Mouse (Mus musculus) liver, embryonic 13.5 days (tissue): ENCODE measurements at regions not wholly inside any gene's neighbourhood (a gene's known extent, or its start where the extent isn't known, plus 50 kb on each side); places are given as distances from the start of the nearest gene placed in this dataset.

Source experiments
- ATAC-seq: fragments of 200-750 bp; cut with Nextera tagmentation; 2 replicates; pipeline ENCODE4 v1.8.0; 2017; ENCODE audit warnings: low read depth, mild to moderate bottlenecking, moderate number of reproducible peaks, moderate library complexity
- DNase-seq: peaks from one replicate; pipeline ENCODE4 v3.0.0; 2022
- H3K27ac ChIP-seq: fragments of 300-500 bp; sonication (generic); 2 replicates; pipeline ENCODE4 v1.5.1; 2015; ENCODE audit warnings: moderate library complexity, mild to moderate bottlenecking, inconsistent platforms
- H3K27me3 ChIP-seq: fragments of 300-500 bp; sonication (generic); 2 replicates; pipeline ENCODE4 v1.6.1; 2015; ENCODE audit warnings: mild to moderate bottlenecking, inconsistent platforms
- H3K36me3 ChIP-seq: fragments of 300-500 bp; sonication (generic); 2 replicates; pipeline ENCODE4 v1.6.1; 2015; ENCODE audit warnings: mild to moderate bottlenecking, inconsistent platforms
- H3K4me1 ChIP-seq: fragments of 300-500 bp; sonication (generic); replicated peaks from 2 replicates; pipeline ENCODE4 v1.6.1; 2015; ENCODE audit warnings: inconsistent platforms
- H3K4me2 ChIP-seq: fragments of 300-500 bp; sonication (generic); 2 replicates; pipeline ENCODE4 v1.6.1; 2015; ENCODE audit warnings: inconsistent platforms, mild to moderate bottlenecking, moderate library complexity
- H3K4me3 ChIP-seq: fragments of 300-500 bp; sonication (generic); replicated peaks from 2 replicates; pipeline ENCODE4 v1.5.1; 2015; ENCODE audit warnings: mild to moderate bottlenecking, inconsistent platforms
- H3K9ac ChIP-seq: fragments of 300-500 bp; sonication (generic); 2 replicates; pipeline ENCODE4 v1.6.1; 2015; ENCODE audit warnings: mild to moderate bottlenecking, inconsistent platforms
- H3K9me3 ChIP-seq: fragments of 300-500 bp; sonication (generic); replicated peaks from 2 replicates; pipeline ENCODE4 v1.6.1; 2016; ENCODE audit warnings: inconsistent platforms
- WGBS: fragments of 180-500 bp; shearing (Covaris S2); methylation state at CpG from one replicate; pipeline ENCODE4 v1.1.7; 2015; ENCODE audit not compliant: insufficient replicate concordance; 5-methylcytosine and 5-hydroxymethylcytosine counted together

- no peak overlapping the region for H3K27ac ChIP-seq
- no peak overlapping the region for H3K4me3 ChIP-seq
- H3K4me2 ChIP-seq: no peak overlapping the region
- DNase-seq (no peak), ATAC-seq (no peak)
- H3K4me1 ChIP-seq: no peaks in the 10 kb centered on the region
- no peaks in the 10 kb centered on the region for H3K27me3 ChIP-seq
- H3K9me3 ChIP-seq: no peaks in the 10 kb centered on the region
- WGBS: 61% methylated on average over 2 of the region's 2 CpGs
- H3K36me3 ChIP-seq: no peaks in the 10 kb centered on the region
- H3K9ac ChIP-seq: no peak overlapping the region
Observed at GRCm38 (mm10) chr2:173397846-173398331, 121.6 kb upstream of the Pmepa1 start.

GRCm38 (mm10) chr2:173405629-173406028 lies 116.8 kb upstream of the 1700021F07Rik start:
- WGBS: 82% methylated on average over 12 of the region's 12 CpGs
- Histone ChIP-seq H3K9ac (no peak overlapping the region), H3K4me2 (no peak overlapping the region), H3K27me3 (no peaks in the 10 kb centered on the region), H3K4me1 (0 out of 2 replicates have a peak, but pooled peaks cover 3% of the 10 kb centered on the region), H3K4me3 (no peak overlapping the region), H3K27ac (no peak overlapping the region), H3K36me3 (no peaks in the 10 kb centered on the region), H3K9me3 (no peaks in the 10 kb centered on the region)
- no peak for ATAC-seq
- DNase-seq: no peak

- ATAC-seq: no peak
- Histone ChIP-seq H3K4me3 (no peak overlapping the region), H3K27ac (no peak overlapping the region), H3K9ac (no peak overlapping the region), H3K36me3 (no peaks in the 10 kb centered on the region), H3K4me1 (0 out of 2 replicates have a peak, but pooled peaks cover 3% of the 10 kb centered on the region), H3K4me2 (no peak overlapping the region), H3K9me3 (no peaks in the 10 kb centered on the region), H3K27me3 (no peaks in the 10 kb centered on the region)
- 70% methylated on average over 13 of the region's 13 CpGs for WGBS
- DNase-seq: no peak
Observed at GRCm38 (mm10) chr2:173406344-173407094, 115.9 kb upstream of the 1700021F07Rik start.

GRCm38 (mm10) chr2:173407133-173407532 lies 115.3 kb upstream of the 1700021F07Rik start:
- DNase-seq (no peak), ATAC-seq (no peak)
- Histone ChIP-seq H3K9ac (no peak overlapping the region), H3K4me3 (no peak overlapping the region), H3K27me3 (no peaks in the 10 kb centered on the region), H3K4me1 (0 out of 2 replicates have a peak, but pooled peaks cover 3% of the 10 kb centered on the region), H3K4me2 (no peak overlapping the region), H3K9me3 (no peaks in the 10 kb centered on the region), H3K27ac (no peak overlapping the region), H3K36me3 (no peaks in the 10 kb centered on the region)
- 66% methylated on average over 3 of the region's 3 CpGs for WGBS

GRCm38 (mm10) chr2:173408681-173409081 lies 113.7 kb upstream of the 1700021F07Rik start:
- ATAC-seq: peak; percentile 54
- no peak overlapping the region for H3K9ac ChIP-seq
- no peak overlapping the region for H3K4me3 ChIP-seq
- no peak overlapping the region; the same call in 1 of the 2 replicates for H3K27ac ChIP-seq
- H3K4me1 ChIP-seq: 0 out of 2 replicates have a peak, but pooled peaks cover 3% of the 10 kb centered on the region
- no peaks in the 10 kb centered on the region for H3K36me3 ChIP-seq
- 11% methylated on average over 5 of the region's 5 CpGs for WGBS
- H3K4me2 ChIP-seq: no peak overlapping the region
- no peak for DNase-seq
- H3K27me3 ChIP-seq: no peaks in the 10 kb centered on the region
- no peaks in the 10 kb centered on the region for H3K9me3 ChIP-seq

GRCm38 (mm10) chr2:173409433-173409832 lies 113.0 kb upstream of the 1700021F07Rik start:
- Histone ChIP-seq H3K4me2 (no peak overlapping the region), H3K27me3 (no peaks in the 10 kb centered on the region), H3K4me3 (no peak overlapping the region), H3K4me1 (0 out of 2 replicates have a peak, but pooled peaks cover 3% of the 10 kb centered on the region), H3K9ac (no peak overlapping the region), H3K27ac (peak overlapping the region; percentile 37), H3K36me3 (no peaks in the 10 kb centered on the region), H3K9me3 (no peaks in the 10 kb centered on the region)
- no peak for ATAC-seq
- no peak for DNase-seq
- 20% methylated on average over 16 of the region's 16 CpGs for WGBS

- ATAC-seq: no peak
- Histone ChIP-seq H3K9me3 (no peaks in the 10 kb centered on the region), H3K27ac (no peak overlapping the region), H3K4me2 (no peak overlapping the region), H3K27me3 (no peaks in the 10 kb centered on the region), H3K4me1 (0 out of 2 replicates have a peak, but pooled peaks cover 3% of the 10 kb centered on the region), H3K9ac (no peak overlapping the region), H3K4me3 (no peak overlapping the region), H3K36me3 (no peaks in the 10 kb centered on the region)
- 70% methylated on average over 18 of the region's 18 CpGs for WGBS
- DNase-seq: no peak
Observed at GRCm38 (mm10) chr2:173413906-173414656, 108.3 kb upstream of the 1700021F07Rik start.

- H3K9ac ChIP-seq: no peak overlapping the region
- no peaks in the 10 kb centered on the region for H3K36me3 ChIP-seq
- ATAC-seq: no peak
- no peak overlapping the region for H3K27ac ChIP-seq
- no peak overlapping the region for H3K4me3 ChIP-seq
- H3K4me1 ChIP-seq: no peaks in the 10 kb centered on the region
- 55% methylated on average over 7 of the region's 7 CpGs for WGBS
- no peak for DNase-seq
- no peaks in the 10 kb centered on the region for H3K27me3 ChIP-seq
- H3K4me2 ChIP-seq: no peak overlapping the region
- H3K9me3 ChIP-seq: no peaks in the 10 kb centered on the region
Observed at GRCm38 (mm10) chr2:173415429-173415828, 107.0 kb upstream of the 1700021F07Rik start.

- H3K27ac ChIP-seq: no peak overlapping the region
- no peak for DNase-seq
- no peaks in the 10 kb centered on the region for H3K27me3 ChIP-seq
- ATAC-seq: no peak
- 67% methylated on average over 1 of the region's 1 CpGs for WGBS
- no peaks in the 10 kb centered on the region for H3K36me3 ChIP-seq
- no peaks in the 10 kb centered on the region for H3K9me3 ChIP-seq
- H3K4me2 ChIP-seq: no peak overlapping the region
- no peak overlapping the region for H3K4me3 ChIP-seq
- no peak overlapping the region for H3K9ac ChIP-seq
- H3K4me1 ChIP-seq: no peaks in the 10 kb centered on the region
Observed at GRCm38 (mm10) chr2:173416921-173417320, 105.5 kb upstream of the 1700021F07Rik start.

- Histone ChIP-seq H3K9me3 (no peaks in the 10 kb centered on the region), H3K27me3 (no peaks in the 10 kb centered on the region), H3K27ac (no peak overlapping the region), H3K4me2 (no peak overlapping the region), H3K36me3 (no peaks in the 10 kb centered on the region), H3K4me3 (no peak overlapping the region), H3K4me1 (no peaks in the 10 kb centered on the region), H3K9ac (no peak overlapping the region)
- DNase-seq: no peak
- WGBS: 78% methylated on average over 7 of the region's 7 CpGs
- ATAC-seq: no peak
Observed at GRCm38 (mm10) chr2:173418951-173419350, 103.4 kb upstream of the 1700021F07Rik start.

GRCm38 (mm10) chr2:173419972-173420391 lies 102.4 kb upstream of the 1700021F07Rik start:
- H3K4me2 ChIP-seq: no peak overlapping the region
- no peaks in the 10 kb centered on the region for H3K27me3 ChIP-seq
- DNase-seq (no peak), ATAC-seq (no peak)
- H3K4me1 ChIP-seq: no peaks in the 10 kb centered on the region
- H3K9me3 ChIP-seq: no peaks in the 10 kb centered on the region
- no peak overlapping the region for H3K27ac ChIP-seq
- H3K36me3 ChIP-seq: no peaks in the 10 kb centered on the region
- 61% methylated on average over 10 of the region's 10 CpGs for WGBS
- H3K9ac ChIP-seq: no peak overlapping the region
- H3K4me3 ChIP-seq: no peak overlapping the region
